Mouse (Mus musculus) lung, adult 18-20 months (tissue): ENCODE measurements around the gene Kcnma1.

Experiments
- DNase-seq, 2 experiments: peaks; one replicate each; pipeline ENCODE4 v3.0.0; 2022; ENCODE audit warnings: mixed read lengths in 2 of 2

Gene Kcnma1

GRCm38 (mm10) chr14:23422481-23423040 is 591.7 kb downstream of the Kcnma1 start:
- DNase-seq, result no peak

- no peak for DNase-seq
These were observed 595.3 kb downstream of the Kcnma1 start for GRCm38 (mm10) chr14:23418955-23419354.

- DNase-seq, result no peak
These were observed 607.2 kb downstream of the Kcnma1 start for GRCm38 (mm10) chr14:23407051-23407450.

- peak in 1 of 2 experiments; percentile 14 for DNase-seq
These were observed 613.4 kb downstream of the Kcnma1 start for GRCm38 (mm10) chr14:23400777-23401469.

- no peak for DNase-seq
These were observed 616.6 kb downstream of the Kcnma1 start for GRCm38 (mm10) chr14:23397642-23398041.

GRCm38 (mm10) chr14:23391566-23391965 is 622.7 kb downstream of the Kcnma1 start:
- no peak for DNase-seq

GRCm38 (mm10) chr14:23390768-23391167 is 623.5 kb downstream of the Kcnma1 start:
- no peak for DNase-seq

GRCm38 (mm10) chr14:23390161-23390560 is 624.1 kb downstream of the Kcnma1 start:
- DNase-seq, result no peak

- DNase-seq, result no peak
These were observed 627.5 kb downstream of the Kcnma1 start for GRCm38 (mm10) chr14:23386786-23387185.

- DNase-seq, result no peak
These were observed 628.3 kb downstream of the Kcnma1 start for GRCm38 (mm10) chr14:23385776-23386608.

GRCm38 (mm10) chr14:23378351-23379087 is 635.8 kb downstream of the Kcnma1 start:
- no peak for DNase-seq

GRCm38 (mm10) chr14:23372021-23372420 is 642.3 kb downstream of the Kcnma1 start:
- DNase-seq, result no peak

GRCm38 (mm10) chr14:23360491-23360995 is 653.7 kb downstream of the Kcnma1 start:
- no peak for DNase-seq

- DNase-seq, result no peak
These were observed 655.5 kb downstream of the Kcnma1 start for GRCm38 (mm10) chr14:23358776-23359175.

- no peak for DNase-seq
These were observed 656.6 kb downstream of the Kcnma1 start for GRCm38 (mm10) chr14:23357529-23358278.

- DNase-seq, result no peak
These were observed 687.5 kb downstream of the Kcnma1 start for GRCm38 (mm10) chr14:23326786-23327185.

- no peak for DNase-seq
These were observed 709.0 kb downstream of the Kcnma1 start for GRCm38 (mm10) chr14:23305288-23305687.

- no peak for DNase-seq
These were observed 713.8 kb downstream of the Kcnma1 start for GRCm38 (mm10) chr14:23300443-23300842.

- no peak for DNase-seq
These were observed 723.7 kb downstream of the Kcnma1 start for GRCm38 (mm10) chr14:23290634-23291033.

GRCm38 (mm10) chr14:23266554-23267309 is 747.6 kb downstream of the Kcnma1 start:
- DNase-seq, result no peak

- no peak for DNase-seq
These were observed 761.1 kb downstream of the Kcnma1 start for GRCm38 (mm10) chr14:23253154-23253553.
